Mouse (Mus musculus): Measurements from ENCODE around the gene Podn.

Podn gene

DNA sequence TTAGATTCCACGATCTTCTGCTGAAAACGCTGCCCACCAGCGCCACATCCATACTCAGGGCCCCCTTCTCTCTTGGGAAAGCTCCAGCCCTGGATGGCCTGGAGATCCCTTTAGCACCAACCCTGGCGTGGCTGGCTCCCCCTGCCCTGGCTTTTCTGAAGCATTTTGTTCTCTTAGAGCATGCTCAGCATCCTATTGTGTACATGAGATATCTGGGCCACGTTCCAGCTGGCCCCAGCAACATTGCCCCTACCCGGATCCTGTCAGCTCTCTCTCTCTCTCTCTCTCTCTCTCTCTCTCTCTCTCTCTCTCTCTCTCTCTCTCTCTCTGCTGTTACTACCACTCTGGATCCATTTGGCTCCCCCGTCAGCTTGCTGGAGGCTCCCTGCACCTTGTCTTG is 90.9 kb downstream of the Podn start:
- DNase-seq (ENCODE audit: low read depth, low spot score) = no peak

DNA sequence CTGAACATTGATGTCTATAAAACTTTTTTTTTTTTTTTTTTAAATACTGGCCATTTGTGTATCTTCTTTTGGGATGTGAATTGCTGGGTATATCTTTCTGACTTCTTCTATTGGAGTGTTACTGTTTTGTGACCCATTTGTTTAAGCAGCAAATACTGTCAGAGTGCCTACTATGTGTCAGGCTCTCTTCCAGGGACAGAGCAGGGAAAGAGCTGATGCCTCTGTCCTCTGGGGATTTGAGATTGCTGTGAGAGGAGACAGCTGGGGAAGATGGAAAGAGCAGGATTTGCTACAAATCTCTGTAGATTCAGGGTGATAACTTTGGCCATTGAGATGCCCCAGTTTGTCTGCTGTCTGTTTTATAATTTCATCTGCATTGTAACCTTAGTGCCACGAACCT is 96.9 kb downstream of the Podn start:
- no peak for DNase-seq (ENCODE audit: low read depth, low spot score)

DNA sequence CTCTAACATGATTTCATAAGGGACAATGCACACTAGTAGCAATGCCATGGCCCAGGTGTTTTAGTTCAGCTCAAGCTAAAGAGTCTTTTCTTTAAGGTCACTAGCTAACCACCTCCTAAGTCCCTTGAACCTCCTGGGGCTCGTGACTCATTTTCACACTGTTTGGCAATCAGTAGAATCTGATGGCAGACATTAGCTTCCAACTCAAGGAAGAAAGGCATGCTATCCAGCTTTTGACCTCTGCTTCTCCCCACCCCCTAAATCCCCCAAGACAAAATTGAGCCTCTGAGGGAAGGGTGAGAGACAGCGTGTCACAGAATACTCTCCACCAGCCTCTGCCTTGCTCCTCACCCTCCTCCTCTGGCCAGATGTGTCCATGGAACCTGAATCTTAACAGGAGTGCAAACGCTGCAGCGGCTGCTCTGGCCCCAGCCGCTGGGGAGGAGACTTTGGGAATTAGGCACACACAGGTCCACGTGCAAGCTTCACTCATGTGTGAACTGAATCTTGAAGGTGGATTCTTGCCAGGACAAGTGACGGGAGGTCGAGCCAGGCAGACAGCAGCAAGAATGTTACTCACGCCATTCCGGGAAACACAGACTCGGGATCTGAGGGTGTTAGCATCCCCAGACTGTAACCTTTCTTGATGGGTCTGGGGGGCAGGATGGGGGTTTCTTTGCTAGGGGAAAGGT is 97.5 kb downstream of the Podn start:
- no peak for DNase-seq (ENCODE audit: low read depth, low spot score)

DNA sequence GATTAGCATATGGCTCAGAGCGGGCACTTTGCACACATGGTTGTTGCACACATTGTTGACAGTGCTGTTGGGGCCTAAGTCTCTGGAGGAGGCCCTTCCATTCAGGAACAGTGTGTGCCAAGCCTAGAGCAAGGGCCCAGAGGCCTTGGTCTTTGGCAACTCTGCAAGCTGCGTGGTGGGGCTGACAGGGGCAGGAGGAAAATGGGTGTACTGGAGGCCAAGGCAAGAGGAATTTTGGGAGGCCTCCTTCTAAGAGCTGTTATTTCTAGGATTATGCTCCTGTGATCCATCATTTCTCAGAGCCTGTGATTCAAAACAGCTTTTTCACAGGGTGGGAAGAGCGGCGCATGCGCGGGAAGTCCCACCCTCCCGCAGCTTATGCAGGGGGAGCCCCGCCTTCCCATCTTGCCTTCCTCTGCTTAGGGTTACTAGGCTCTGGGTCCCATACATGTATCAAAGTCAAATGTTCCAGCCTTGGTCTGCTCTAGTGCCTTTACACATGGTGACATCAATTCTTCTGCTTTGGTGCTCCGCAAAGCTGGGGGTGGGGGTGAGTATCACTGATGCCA is 99.7 kb downstream of the Podn start:
- DNase-seq (ENCODE audit: low read depth, low spot score) = peak; percentile 47

DNA sequence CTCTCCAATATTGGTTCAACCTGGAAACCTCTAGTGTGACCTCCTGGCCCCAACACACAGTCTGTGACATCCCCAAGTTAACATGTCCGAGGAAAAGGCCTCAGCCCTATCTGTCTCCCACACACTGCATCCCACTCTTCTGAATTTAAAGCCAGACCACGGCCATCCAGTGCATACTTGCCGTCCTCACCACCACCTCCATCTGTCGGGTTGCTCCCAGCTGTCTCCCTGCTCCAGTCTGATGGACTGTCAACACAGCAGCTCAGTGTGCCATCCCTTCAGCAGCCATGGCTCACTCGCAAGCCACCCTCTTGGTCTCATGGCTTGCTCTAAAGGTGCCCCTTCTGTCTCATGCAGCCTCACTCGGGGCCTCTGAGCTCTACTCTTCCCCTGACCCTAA is 100.5 kb downstream of the Podn start:
- no peak for DNase-seq (ENCODE audit: low read depth, low spot score)

DNA sequence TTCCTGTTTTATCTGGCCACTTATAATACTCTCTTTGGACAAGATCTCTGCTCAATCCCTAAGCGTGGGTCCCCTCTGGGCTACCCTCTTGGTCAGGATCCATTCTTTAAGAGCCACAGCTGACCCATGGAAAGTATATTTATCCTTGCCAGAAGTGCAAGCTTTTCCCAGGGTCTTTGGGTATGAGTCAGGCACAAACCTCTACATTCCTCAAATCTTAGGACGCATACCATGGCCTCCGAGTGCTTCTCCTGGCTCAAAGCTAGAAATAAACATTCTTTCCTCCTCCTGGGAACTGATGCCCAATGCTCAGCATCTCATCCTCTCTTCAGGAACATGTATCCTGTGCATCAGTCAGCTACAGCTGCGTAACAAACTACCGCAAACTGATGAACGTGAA is 101.2 kb downstream of the Podn start:
- no peak for DNase-seq (ENCODE audit: low read depth, low spot score)

DNA sequence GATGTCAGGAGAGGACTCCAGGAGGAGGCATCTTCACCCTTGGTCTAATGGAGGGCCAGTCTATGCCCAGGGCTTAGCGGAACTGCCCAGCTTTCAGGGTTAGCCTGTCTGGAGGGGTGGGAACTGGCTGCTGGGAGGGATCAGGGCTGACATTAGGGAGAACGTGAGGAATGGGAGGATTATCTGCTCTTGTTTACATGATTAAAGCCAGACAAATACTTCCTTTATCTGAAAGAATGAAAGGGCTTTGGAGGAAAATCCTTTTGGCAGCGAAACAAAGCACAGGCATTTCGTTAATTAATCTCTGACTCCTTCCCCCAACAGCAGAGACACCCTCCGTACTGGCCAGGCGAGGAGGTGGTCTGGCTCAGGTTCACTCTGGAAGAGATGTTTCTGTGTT is 104.4 kb downstream of the Podn start:
- peak; percentile 26 for DNase-seq (ENCODE audit: low read depth, low spot score)

DNA sequence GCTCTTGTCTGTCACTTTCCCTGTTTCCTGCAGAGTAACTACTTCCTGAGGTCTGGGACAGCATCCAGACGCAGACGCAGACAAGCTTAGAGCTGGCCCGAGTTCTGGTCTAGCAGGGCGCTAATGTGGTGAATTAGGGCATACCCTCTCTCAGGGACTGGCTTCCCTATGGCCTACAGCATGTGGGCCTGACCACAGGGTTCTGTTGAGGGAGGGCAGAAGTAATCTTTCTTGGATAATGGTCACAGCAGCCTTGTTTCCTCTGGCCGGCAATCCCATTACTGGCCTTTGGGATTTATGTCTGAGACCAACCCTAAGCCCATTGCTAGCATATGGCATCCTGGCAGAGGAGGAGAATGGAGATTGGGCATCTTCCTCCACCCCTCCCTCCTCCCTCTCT is 105.4 kb downstream of the Podn start:
- DNase-seq (ENCODE audit: low read depth, low spot score) = no peak

DNA sequence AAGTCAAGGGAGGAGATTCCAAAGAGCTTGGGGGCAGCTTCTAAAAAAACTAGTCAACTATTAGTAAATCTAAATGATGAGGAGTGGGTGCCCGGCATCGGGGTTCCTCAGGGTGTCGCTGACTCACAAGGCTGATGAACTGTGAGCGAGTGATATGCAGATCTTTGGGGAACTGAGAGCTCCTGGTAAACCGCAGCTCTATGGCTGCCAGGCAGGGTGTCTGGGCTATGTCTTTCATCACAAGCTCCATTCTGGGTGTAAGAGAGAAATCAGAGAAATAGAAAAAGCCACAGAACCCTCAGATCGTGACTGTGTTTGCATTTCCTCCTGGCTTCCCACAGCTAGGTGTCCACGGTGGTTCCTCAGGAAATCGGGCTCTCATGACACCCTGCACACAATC is 107.3 kb downstream of the Podn start:
- DNase-seq (ENCODE audit: low read depth, low spot score) = no peak

DNA sequence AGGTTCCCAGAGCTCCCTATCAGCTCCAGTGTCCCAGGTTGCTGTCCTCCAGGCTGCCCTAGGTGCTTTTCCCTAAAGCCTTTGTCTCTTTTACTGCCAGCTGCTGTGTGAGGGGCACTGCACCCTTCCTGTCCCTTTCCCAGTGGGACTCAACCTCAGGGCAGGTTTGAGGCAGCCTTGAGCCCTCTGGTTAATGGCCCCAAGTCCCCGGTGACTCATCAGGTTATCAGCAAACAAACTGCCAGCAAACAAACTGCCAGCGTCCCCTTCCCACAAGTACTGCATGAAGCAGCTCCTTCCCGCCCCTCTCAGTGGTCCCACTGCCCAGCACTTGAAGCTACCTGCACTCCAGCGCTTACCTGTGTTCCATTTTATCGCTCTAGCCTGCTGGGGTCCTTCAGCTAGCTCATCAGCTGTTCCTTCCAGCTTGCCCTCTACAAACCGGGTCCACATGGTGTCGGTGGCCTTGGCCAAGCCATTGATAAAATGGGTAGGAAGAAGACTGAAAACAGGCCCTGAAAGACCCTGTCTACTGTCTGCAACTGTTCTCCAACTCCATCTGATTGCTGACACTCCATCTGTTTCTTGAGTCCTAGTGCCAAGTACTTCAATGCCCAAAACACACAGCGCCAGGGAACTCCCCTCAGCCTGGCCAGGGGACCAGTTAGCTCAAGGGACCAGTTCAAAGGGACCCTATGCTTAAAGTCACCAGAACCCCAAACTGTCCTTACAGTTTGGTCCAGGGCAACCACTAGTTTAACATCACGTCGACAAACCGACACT is 109.7 kb downstream of the Podn start:
- no peak for DNase-seq (ENCODE audit: low read depth, low spot score)

DNA sequence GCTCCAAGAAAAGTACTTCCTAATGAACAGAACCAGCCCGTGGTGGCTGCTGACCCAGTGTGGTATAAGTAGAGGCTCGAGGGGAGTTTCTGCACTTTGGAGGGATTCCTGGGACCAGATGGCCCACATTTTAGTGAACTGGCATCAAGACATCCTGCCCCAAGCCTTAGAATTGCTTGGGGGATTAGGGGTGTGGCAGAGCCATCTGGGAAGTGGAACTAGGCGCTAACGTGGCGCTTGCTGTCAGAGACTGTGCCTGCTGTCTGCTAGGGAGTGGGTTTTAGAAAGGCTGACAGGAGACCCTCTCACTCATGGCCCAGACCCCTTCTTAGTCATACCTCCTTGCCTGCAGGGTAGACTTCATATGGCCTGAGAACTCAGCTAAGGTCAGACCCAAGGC is 110.4 kb downstream of the Podn start:
- no peak for DNase-seq (ENCODE audit: low read depth, low spot score)

DNA sequence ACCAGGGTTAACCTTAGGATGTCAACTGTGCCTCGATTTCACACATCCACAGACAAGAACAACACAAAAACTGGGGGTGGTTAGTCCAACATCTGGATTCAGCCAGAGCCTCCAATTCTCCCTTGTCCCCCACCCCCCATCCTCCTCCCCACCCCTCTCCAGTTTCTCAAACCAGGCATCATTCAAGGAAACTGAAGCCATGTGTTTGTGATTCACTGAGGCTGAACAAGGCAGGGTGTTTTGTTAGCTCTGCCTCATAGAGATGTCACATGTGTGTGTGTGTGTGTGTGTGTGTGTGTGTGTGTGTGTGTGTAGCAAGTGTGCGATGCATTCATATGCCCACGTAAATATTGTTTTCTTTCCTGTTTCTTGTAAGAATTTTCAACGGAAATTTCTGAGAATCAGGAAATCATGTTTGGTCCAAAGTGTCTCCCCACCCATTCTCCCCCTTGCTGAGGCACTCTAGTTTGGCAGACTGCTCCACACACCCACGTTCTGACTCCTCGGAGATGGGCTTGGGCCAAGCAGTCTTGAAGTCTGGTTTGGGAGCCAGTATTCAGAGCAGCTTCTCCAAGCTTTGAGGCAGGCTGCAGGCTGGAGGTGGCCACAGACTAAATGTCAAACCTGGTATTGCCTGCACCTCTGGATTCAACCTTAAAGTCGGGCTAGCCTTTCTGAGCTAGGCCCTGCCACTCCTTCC is 111.8 kb downstream of the Podn start:
- DNase-seq (ENCODE audit: low read depth, low spot score) = no peak

DNA sequence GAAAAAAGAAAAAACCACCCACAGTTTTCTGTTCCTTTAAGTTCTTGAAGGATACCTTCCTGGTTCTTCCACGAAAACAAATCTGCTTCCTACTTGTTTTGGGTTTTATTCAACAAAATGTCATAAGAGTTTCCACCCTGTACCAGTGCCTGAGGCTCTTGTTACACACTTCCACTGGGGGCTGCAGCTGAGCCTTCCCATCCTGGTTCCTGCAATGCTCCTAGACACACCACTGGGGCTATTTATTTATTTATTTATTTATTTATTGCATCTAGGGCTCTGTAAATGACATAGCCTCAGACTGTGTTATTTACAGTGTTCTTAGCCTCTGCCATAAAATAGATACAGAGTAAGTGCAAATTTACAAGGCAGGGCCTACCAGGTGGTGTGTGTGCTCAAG is 112.5 kb downstream of the Podn start:
- no peak for DNase-seq (ENCODE audit: low read depth, low spot score)

DNA sequence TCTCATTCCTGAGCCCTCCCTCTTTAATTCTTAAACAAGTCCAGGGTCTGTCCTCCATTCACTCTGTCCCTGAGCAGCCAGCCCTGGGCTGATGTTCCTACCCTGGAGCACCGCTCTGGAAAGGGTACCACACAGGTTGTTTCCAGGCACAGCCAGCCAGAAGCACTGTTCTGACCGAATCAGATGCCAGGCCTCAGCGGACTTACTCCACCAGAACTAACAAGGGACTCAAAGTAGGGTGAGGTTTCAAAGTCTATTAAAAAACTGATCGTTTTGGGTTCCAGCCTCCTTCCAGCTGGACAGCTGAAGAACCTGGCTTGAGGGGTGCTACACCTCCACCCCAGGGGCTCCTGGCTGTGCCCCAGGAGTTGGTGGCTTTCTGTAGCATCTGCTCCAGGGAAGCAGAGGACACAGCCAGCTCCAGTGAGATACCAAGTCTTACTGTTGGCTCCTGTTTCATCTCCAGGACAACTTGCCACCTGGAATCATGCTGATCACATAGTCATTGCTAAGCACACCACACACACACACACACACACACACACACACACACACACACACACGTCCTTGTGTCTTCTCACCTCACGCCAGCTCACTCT is 116.1 kb downstream of the Podn start:
- no peak for DNase-seq (ENCODE audit: low read depth, low spot score)

DNA sequence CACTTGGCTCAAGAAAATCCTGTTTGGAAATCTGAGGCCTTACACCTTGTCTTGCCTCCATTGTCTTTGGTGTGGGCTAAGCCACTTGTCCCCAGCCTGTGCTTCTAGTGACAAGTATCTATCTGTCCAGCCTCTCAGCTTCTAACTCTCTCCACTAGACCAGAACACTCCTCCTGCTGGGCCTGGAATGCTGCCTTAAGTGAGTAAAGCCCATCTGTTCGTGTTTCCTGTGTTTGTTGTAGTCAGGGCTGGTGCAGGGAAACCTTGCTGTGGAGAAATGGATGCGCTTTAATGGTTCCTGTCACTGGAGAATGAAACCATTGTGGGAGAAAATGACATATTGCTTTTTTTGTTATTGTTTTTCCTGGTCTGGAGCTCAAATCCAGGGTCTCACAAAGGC is 116.7 kb downstream of the Podn start:
- DNase-seq (ENCODE audit: low read depth, low spot score) = no peak

DNA sequence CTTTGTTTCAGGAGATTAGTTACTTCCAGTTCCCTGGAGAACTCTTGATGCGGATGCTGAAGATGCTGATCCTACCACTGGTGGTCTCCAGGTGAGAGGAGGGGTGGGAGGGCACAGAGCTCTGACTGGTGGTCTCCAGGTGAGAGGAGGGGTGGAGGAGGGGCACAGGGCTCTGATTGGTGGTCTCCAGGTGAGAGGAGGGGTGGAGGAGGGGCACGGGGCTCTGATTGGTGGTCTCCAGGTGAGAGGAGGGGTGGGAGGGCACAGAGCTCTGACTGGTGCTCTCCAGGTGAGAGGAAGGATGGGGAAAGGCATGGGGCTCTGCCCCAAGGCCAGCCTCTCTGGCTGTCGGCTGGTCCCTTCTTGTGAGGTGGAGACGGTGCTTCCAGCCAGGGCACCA is 118.7 kb downstream of the Podn start:
- no peak for DNase-seq (ENCODE audit: low read depth, low spot score)

DNA sequence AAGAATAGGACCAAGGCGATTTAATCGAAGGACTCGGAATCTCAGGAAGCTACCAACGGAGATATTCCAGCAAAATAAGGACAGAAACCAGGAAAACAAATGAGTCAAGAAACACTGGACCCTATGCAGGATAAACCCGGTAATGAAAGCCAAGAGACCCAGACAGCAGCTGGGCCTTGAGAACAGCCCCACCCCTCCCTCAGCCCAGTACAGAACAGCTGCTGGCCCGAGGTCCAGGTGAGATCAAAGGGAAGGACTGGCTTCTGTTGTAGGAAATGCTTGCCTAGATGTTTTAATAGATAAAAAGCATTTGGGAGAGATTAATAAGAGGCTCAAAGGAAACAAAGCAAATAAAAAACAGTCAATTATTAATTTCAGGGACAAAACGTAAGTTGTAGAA is 121.2 kb downstream of the Podn start:
- DNase-seq (ENCODE audit: low read depth, low spot score) = no peak

DNA sequence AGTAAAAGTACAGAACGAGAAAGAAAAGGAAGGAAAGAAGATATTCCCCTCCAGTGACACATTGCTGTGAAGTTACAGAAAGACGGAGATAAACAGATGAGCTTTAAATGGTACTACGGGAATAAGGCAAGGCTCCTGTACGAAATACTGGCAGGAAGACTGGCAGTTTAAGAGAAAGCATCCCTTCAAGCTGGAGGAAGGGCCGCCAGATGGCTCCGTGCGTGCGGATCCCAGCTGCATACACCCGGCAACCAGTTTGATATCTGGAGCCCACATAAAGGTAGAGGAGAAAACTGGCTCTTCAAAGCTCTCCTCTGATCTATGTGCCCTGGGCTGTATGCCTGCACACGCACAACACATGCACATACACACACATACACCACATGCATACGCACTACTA is 121.7 kb downstream of the Podn start:
- DNase-seq (ENCODE audit: low read depth, low spot score) = no peak

DNA sequence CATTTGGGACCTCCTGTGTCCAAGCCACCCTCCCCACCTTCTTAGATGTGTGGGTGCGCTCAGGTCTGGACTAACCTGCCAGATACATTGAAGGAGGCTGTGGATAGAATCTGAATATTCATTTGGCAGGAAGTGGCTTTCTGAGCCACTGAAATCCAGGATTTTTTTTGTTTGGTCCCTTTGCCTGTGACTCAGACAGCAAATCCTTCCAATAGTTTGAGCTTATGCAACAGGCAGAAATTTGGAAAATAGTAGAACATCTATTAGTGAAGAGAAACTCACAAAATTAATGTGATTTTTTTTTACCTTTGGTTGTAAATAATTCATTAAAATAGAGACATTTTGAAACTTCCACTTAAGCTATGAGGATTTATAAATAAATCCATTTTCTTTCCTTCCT is 125.1 kb downstream of the Podn start:
- DNase-seq (ENCODE audit: low read depth, low spot score) = no peak

DNA sequence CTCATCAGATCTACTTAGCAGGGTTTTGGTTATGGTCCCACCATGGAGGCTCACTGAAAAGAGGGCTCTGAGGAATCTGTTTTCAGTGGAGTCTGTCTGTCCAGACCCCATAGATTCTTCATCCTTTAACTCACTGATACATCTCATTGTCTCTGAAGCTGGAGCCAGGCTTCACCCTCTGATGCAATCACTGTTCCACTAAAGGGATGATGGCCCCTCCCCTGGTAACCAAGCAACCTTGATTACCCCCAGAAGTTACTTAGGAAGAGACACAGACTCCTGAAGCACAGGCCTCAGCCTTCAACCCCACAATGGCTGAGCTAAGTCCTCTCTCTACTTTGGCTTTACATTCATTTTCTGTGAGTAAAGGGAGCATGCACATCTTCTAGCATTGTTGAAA is 126.5 kb downstream of the Podn start:
- peak; percentile 31 for DNase-seq (ENCODE audit: low read depth, low spot score)

DNA sequence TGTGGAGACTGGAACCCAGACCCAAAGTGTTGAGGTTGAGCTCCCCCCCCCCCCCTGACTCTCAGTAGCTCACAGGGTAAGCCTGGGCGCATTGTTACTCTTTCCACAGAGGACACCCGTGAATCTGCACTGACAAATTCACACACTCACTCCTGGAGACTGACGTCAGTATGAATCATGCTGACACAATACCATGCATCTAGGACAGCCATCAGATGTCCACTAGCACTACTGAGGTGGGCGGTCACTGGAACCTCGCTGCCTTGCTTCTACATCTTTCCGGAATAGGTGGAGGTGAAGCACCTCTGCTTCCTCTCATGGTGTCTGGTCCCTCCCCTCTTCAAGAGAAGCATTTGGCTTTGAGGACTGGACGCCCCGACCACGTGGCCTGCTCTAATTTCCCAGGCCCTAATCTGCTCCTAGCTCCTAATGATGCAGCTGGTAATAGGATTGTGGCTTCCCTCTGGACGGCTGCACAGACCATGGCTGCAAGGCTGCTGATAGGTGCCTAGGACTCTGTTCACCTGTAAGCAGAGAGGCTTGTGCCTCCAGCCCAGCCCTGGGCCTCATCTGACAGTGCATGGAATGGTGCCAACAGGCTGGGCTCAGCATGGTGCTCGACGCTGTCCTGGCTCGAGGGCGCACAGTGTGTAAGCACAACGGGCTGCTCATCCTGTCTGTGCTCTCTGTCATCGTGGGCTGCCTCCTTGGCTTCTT is 128.1 kb downstream of the Podn start, which contains the start of gene Slc1a7:
TSS of gene Slc1a7 (plus strand) at position 367 of the 717 bp plus-strand sequence.
- DNase-seq (ENCODE audit: low read depth, low spot score) = no peak

Data from R1 (cell line).